Mouse (Mus musculus): ENCODE measurements around the gene Gpx4.
"Not testable (repeated sequence)": the region's sequence is repeated elsewhere in the genome, so short reads cannot be mapped to it uniquely, and the experiment has no call there.

Gene Gpx4

DNA sequence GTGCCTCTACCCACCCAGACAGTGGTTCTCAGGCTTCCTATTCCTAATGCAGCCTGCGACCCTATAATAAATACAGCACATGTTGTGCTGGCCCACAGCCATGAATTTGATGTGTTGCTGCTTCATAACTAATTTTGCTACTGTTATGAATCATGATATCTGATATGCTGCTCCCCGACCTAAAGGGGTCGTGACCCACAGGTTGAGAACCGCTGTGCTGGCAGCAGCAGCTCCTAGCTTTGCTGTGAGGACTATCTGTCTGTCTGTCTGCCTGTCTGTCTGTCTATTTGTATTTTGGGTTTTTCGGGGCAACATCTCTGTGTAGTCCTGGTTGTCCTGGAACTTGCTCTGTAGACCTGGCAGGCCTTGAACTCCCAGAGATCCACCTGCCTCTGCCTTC is 23.2 kb upstream of the Gpx4 start:
- peak; percentile 38 for DNase-seq (ENCODE audit: low read depth)

DNA sequence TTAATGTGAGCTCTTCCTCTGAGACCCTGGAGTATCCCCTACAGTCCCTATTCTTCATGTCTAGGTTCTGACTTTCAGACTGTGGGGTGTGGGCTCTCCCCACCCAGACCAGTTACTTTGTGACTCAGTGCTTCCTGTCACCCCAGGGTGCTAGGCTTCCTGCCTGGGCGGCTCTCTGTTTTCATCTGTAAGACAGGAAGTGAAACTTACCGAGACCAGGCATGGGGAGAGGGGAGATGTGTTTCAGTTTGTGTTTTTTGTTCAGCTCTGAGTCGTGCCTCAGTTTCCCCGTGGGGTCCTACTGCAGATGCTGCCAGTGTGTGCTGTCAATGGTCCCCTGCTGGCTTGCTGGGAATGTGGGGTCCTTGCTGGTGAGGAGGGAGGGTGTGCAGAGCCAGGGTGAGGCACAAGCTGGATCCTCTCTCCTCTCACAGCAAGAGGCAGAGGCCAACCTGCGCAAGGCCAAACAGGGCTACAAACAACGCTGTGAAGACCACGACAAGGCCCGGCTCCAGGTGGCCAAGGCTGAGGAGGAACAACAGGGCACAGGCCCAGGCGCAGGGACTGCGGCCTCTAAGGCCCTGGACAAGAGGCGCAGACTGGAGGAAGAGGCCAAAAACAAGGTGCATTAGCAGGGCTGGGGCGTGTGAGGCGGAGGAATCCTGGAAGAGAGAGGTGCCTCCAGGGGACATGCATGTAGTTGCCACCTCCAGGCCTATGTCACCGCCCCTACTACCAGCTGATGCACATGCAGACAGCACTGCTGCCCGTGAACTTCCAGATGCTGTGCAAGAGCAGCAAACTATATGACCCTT is 22.5 kb upstream of the Gpx4 start:
- peak; percentile 36 for DNase-seq (ENCODE audit: low read depth)

DNA sequence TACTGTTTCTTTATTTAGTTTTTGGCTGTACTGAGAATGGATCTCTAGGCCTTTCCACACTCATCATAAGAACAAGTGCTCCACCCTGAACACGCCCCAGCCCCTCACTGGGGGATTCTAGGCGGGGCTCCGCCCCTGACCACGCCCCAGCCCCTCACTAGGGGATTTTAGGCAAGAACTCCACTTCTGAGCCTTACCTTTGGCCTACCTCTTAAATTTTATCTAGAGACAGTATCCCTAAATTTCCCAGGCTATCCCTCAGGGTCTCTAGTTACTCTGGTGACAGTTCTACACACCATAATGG is 22.0 kb upstream of the Gpx4 start:
- no peak for DNase-seq (ENCODE audit: low read depth)

DNA sequence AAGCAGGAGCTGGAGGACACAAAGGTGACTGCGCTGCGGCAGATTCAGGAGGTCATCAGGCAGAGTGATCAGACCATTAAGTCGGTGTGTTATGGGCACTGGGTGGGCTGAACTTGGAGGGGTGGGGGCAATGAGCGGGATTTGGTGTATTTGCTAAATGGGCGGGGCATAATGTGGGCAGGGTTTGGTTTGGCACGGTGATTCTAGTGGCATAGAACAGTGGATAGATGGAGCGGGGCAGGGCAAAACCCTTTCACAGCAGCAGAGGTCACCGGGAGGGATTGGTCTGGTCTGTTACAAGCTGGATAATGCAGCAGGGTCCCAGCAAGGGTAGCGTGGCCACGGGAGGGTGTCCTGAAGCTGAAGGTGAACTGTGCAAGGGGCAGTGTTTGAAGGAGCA is 21.5 kb upstream of the Gpx4 start:
- DNase-seq (ENCODE audit: low read depth), result no peak

DNA sequence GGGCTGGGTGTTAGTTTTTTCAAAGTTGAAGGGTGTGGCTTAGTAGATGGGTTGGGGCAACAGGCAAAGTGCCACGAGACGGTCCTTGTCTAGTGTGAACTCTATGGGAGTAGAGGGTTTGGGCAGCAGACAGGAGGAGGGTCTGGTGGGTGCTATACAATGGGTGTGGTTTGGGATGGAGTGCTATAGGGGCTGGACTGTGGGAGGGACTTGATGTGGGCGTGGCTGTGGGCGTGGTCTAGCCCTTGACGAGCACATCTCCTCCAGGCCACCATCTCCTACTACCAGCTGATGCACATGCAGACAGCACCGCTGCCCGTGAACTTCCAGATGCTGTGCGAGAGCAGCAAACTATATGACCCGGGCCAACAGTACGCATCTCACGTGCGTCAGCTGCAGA is 21.1 kb upstream of the Gpx4 start:
- peak; percentile 42 for DNase-seq (ENCODE audit: low read depth)

DNA sequence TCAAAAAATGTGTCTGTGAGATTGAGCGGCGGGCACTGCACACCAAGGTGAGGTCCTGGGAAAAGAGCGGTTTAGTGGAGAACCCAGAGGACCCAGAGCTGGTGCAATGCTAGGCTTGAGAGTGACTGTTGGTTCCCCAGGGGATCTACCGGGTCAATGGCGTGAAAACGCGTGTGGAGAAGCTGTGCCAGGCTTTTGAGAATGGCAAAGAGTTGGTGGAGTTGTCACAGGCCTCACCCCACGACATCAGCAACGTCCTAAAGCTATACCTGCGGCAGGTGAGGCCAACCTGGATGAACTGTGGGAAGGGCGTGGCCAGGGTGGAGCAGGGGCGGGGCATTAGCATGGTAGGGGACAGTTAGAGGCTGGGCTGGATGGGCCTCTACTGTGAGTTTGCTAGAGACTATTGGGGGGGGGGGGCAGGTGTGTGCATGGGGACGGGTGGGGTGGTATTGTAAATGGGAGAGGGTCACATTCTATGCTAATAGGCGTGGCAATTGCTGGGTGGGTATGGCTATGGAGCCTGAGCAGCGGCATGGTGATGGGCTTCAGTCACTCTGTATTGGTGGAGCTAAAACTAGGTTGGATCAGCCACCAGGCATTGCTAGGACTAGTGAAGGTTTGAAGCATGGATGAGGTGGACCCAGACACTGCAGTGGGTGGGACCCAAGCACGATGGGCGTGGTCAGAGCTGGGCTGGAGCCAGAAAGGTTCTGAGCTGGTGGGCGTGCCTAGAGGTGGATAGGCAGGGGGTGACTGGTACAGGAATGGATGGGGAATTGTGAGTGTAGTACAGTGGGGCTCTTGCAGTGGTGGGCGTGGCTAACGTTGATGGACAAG is 19.1 kb upstream of the Gpx4 start:
- peak; percentile 37 for DNase-seq (ENCODE audit: low read depth)

DNA sequence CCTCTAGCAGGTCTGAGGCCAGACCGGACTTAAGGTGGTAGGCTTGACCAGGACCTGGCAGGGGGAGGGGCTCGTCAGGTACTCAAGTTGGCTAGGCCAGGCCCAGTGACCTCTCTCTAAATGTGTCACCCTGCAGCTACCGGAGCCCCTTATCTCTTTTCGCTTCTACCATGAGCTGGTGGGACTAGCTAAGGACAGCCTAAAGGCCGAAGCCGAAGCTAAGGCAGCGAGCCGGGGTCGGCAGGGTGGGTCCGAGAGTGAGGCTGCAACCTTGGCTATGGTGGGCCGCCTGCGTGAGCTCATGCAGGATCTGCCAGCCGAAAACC is 18.5 kb upstream of the Gpx4 start:
- DNase-seq (ENCODE audit: low read depth), result no peak

DNA sequence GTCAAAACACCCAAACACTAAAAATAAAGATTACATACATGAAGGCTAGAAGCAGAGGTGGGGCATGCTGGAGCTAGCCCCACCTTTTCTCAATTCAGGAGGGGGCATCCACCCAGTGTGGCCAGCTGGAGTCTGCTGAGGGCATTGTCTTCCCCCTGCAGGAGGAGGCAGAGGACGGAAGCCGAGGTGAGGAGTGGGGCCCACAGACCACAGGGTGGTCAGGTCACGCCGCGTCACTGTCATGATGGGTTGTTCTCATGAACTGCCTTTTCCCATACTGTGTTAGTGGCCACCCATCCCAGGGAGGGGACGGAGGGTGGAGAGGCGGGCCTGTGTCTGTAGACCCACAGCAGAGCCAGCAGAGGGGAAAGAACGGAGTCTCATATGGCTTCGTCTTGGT is 16.8 kb upstream of the Gpx4 start:
- DNase-seq (ENCODE audit: low read depth), result peak; percentile 68

DNA sequence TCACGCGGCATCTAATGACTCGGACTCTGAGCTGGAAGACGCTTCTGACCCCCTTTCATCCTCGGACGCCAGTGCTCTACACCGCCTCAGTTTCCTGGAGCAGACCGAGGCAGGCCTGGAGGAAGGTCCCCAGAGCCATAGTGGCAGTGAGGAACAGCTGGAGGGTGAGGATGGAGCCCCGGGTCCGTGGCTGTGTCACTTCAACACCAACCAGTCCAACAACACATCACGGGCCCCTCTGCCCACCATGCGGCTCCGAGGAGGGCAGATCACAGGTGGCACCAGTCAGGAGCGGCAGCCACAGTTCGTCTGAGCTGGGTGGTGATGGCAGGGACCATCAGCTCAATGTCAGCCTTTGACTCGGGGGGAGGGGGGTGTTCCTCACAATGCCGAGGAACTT is 16.2 kb upstream of the Gpx4 start:
- DNase-seq (ENCODE audit: low read depth), result no peak

DNA sequence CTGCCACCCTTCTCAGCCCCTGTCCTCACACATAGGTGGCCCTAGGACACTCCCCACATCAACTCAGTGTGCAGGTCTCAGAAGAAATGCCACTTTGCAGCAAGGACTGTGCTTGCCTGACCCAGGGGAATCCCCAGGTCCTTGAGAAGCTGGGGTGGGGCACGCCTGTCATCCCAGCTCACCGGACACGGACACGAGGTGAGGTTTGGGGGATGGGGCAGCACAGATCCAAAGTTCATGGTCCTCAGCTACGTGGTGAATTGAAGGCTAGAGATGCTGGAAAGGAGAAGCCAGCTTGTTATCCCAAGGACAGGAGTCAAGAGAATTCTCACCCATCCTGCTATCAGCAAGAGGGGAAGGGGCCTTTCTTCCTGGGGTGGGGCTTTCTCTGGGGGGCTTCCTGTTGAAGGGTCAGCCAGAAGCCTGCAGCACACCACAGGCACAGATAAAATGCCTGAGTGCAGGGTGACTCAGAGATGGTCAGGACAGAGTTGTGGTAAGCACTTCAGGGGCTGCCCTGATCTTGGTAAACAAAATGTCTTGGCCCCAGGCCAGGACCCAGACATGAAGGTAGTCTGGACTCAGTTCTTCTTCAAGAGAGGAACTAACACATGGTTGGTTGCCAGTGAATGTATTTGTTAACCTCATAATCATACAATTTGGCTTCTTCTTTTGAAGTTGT is 14.0 kb upstream of the Gpx4 start:
- DNase-seq (ENCODE audit: low read depth), result peak; percentile 100

DNA sequence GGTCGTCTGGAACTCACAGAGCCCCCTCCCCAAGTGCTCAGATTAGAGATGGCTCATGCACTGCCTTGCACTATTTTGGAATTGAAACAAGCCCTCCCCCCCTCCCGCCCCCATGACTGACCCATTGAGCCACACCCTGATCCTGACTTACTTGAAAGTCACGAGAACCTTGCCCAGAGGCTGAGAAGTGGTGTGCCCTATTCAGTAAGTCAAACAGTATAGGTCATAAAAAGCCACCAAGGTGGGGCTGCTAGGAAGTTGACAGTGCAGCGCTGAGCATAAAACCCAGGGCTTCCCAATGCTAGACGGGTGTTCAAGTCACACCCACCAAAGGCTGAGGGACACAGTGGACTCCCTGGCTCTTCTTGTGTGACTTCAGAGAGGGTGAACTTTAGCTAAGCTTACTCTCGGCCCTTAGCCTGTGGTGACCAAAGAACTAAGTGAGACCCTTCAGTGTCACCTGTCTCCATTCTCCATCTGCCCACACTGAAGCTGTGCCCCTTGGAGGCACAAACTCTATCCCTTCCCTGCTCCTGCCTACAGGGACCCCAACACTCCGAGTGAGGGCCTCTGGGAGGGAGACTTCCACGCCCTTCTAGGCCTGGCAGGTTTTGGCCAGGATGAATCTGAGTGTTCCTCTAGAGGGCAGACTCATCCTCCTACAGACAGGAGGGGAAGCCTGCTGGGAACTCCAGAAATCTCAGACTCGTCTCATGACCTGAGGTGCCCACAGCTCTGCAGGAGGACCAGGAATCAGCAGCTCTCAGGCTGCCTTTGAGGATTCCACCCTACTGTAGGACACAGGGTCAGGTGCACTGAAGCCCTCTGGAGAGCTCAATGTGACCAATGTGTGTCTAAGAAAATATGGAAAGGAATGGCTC is 13.2 kb upstream of the Gpx4 start:
- DNase-seq (ENCODE audit: low read depth), result peak; percentile 90

DNA sequence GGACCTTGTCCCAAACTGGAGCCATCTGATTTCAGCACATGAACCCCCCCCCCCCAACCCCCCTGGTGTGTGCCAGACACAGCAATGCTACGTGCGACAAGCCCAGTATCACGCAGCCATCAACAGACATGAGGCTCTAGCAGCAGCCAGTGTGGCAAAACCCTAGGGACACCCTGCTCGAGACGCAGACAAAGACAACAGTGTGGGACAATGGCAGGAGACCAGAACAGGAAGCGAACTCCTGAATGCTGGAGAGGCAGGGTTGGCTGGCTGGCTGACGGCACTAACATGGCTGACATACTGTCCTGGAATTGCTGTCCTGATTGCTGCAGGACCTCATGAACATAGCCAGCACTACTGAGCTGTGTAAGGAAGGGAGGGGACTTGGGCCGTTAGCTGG is 11.8 kb upstream of the Gpx4 start:
- no peak for DNase-seq (ENCODE audit: low read depth)

DNA sequence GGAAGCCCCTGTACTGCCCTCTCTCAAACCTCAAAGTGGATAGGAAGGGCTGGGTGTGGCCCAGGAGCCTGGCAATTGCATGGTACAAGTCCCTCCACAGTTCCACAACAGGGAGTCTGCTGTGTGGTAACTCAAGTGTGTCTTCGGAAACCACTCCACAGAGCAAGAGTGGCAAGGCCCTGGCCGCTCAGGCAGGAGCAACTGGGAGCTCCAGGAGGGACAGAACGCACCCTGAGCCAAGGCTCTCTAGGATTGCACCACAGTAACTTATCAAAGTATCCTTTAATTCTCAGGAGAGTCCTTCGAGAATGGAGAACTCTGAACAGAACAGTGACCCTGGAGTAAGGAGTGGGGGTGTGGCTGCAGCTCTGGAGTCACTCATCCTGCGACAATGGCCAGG is 11.3 kb upstream of the Gpx4 start:
- no peak for DNase-seq (ENCODE audit: low read depth)

DNA sequence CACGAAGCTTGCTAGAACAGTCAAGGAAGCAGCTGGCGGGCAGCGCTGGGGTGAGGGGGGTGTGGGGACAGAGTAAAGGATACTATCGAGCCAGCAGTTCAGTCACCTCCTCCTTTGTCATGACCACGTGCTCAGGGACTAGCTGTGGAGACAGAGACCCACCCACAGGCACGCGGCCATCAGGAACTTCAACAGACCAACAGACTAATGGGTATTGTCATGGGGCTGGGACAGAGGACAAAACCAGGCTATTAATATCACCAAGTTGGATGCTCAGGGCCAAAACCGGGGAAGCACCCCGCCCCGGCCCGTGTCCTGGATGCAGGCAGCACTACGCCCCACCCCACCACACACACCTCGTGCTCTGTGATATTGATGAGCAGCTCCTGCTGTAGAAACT is 10.1 kb upstream of the Gpx4 start:
- no peak for DNase-seq (ENCODE audit: low read depth)

DNA sequence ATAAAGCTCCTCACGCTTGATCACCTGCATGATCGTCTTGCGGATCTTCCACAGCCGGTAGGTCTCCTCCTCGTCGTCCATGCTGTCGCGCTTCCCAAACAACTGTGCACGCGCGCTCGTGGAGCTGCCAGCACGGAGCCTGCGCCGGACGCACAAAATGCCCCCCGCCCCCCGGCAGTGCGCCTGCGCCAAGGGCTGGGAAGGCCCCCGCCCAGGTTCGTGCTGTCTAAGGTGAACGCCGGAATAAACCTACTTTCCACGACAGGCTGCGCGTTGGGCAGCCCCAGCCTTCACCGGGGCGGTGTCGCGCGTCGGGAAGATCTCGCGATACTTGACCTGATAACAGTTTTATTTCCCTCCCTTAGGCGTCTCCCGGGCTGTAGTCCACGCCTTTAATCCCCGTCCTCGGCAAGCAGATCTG is 7.4 kb upstream of the Gpx4 start, which contains the start of gene Polr2e:
Gene Polr2e, minus strand, starts transcription at position 237 of the 421 bp plus-strand sequence.
- DNase-seq (ENCODE audit: low read depth), result peak; percentile 98

DNA sequence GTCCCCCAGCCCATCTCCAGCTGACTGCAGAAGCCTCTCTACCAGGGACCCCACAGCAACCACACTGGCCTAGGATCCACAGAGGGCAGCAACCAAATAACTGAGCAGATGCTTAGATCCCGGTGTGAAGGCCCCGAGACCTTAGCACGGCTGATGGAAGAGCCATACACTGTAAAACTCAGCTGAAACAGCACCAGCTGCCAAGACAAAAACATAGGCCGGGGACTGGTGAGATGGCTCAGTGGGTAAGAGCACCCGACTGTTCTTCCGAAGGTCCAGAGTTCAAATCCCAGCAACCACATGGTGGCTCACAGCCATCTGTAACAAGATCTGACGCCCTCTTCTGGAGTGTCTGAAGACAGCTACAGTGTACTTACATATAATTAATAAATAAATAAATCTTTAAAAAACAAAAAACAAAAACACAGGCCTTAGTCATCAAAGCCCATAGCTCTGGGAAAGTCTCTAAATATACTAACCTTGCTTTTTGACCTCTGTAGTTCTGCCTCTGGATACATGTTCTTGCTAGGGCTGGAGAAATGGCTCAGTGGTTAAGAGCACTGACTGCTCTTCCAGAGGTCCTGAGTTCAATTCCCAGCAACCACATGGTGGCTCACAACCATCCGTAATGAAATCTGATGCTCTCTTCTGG is 5.4 kb upstream of the Gpx4 start:
- not testable (repeated sequence) for DNase-seq (ENCODE audit: low read depth)

DNA sequence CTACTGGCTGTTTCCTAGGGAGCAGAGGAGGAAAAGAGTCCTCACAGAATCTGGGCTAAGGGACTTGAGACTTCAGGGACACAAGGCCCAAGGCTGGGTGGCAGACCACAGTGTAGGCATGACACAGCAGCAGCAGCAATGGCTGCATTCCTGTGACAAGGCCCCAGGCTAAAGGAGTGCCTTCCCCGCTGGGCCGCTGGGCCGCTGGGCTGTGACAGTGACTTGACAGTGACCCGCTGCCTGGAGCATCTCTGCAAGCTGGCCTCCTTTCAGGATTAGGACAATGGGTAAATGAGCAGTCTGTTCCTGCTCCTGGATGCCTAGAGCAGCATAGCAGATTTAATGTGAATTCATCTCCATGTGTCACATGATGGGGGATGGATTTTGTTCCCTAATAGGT is 2.9 kb upstream of the Gpx4 start:
- no peak for DNase-seq (ENCODE audit: low read depth)

DNA sequence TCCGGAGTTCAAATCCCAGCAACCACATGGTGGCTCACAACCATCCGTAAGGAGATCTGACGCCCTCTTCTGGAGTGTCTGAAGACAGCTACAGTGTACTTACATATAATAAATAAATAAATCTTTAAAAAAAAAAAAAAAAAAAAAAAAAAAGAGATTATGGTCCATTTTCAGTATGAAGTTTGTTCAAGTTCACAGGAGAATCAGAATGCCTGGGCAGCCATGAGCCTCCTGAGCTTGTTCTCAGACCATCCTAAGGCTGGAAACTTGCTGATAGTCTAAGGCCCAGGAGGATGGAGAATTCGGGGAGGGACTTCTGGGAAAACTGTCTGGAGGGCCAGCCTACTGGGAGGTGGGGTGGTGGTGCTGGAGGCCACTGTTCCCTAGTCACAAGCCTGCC is 1.6 kb upstream of the Gpx4 start:
- DNase-seq (ENCODE audit: low read depth), result not testable (repeated sequence)

DNA sequence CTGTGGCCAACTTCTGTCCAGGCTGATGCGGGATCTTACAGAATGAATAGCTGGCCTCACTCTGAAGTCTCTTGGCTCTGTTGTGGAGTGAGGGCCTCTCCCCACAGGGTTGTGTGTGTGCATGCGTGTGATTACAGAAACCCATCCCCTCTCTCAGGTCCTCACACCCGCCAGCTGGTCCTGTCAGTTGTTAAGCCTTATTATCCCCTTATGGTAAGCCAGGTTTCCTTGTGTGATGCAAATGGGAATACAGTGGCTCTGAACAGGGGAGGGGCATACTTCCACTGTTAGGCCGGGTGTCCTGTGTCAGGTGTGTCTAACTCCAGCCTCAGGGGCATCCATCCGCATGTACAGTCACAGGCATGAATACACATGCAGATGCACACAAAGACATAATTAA is 1.2 kb upstream of the Gpx4 start:
- DNase-seq (ENCODE audit: low read depth), result no peak

DNA sequence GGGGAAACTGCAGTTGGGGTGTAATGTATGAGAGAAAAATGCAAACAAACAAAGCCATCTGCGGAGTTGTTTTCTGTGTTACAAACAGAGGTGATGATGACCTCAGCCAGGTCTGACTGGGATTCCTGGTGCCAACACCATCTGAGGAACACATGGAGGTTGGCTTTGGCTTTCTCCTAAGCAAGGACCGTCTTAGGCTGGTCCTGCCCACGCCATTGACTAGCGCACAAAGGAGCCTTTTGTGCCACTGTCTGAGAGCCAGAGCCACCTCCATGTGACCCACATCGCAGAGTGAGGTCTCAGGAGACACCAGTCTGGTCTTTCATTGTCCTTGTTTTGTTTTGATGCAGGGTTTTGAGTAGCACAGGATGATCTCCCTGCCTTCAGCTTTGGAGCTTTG is 1.4 kb downstream of the Gpx4 start:
- DNase-seq (ENCODE audit: low read depth), result no peak

DNA sequence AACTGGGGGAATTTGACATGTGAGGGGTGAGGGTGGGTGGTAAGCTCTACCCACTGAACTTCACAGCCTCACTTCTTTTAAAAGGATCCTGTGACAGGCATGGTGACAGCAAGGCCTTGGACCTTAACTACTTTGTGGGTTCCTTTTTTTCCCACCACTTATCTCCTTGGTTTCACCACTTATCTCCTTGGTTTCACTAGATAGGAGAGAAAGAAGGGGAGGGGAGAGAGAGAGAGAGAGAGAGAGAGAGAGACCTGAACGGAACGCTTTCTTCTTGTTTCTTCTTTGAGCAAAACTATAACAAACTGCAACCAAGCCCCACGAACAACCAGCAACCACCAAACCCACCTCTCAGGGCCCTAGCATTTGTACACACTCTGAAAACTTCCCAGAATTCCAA is 1.9 kb downstream of the Gpx4 start:
- no peak for DNase-seq (ENCODE audit: low read depth)

DNA sequence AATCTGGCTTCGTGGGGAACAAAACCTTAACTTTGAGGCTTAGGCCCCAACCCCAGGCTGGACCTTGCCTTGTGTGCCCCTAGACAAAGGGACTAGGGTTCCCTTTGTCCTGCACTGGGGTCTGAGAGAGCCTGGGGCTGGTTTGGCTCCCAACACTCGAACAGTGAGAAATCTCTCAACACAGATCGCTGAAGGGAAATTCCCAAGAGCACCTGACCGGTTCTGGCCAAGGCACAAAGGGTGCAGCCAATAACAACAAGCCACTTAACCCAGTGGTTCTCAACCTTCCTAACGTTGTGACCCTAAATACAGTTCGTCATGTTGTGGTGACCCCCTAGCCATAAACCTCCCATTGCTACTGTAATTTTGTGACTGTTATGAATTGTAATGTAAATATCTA is 3.3 kb downstream of the Gpx4 start:
- DNase-seq (ENCODE audit: low read depth), result no peak

Measured in 416B (cell line).